Mouse (Mus musculus): Measurements from ENCODE around the gene Rrn3. TPM values are rescaled to one million over a fixed set of nuclear protein-coding genes. Genes with fewer than 3 reads are reported as not detected.
"Not testable (repeated sequence)": the region's sequence is repeated elsewhere in the genome, so short reads cannot be mapped to it uniquely, and the experiment has no call there.

Gene Rrn3
- polyA plus RNA-seq, 1 experiment from 2014 or later = 57.7 TPM

- not testable (repeated sequence) for H3K9ac ChIP-seq (replicated peaks; ENCODE audit: low read depth, low read length); H3K9me3 ChIP-seq (ENCODE audit: control insufficient read depth, low read depth, low read length); H3K4me1 ChIP-seq (ENCODE audit: control insufficient read depth, insufficient read depth, low read length); ATAC-seq (ENCODE audit: insufficient number of reproducible peaks, insufficient read depth, low FRiP score, low read depth); H3K4me3 ChIP-seq (ENCODE audit: low read depth, low read length); H3K27ac ChIP-seq (ENCODE audit: low read length); H3K27me3 ChIP-seq (ENCODE audit: control insufficient read depth, insufficient read depth, low read length); H3K36me3 ChIP-seq (ENCODE audit: control insufficient read depth, insufficient read depth, low read length); H3K4me2 ChIP-seq (replicated peaks; ENCODE audit: low read depth, low read length)
- WGBS = 27% methylated on average over 10 of the region's 10 CpGs
Measured at GRCm38 (mm10) chr16:13748813-13749212, 31.7 kb upstream of the Rrn3 start.

GRCm38 (mm10) chr16:13749306-13749705 lies 31.2 kb upstream of the Rrn3 start:
- Histone ChIP-seq H3K9me3 (ENCODE audit: control insufficient read depth, low read depth, low read length) (no peaks in the 10 kb centered on the region), H3K4me2 (replicated peaks; ENCODE audit: low read depth, low read length) (no peak overlapping the region), H3K4me3 (ENCODE audit: low read depth, low read length) (no peak overlapping the region), H3K36me3 (ENCODE audit: control insufficient read depth, insufficient read depth, low read length) (no peaks in the 10 kb centered on the region), H3K27ac (ENCODE audit: low read length) (no peak overlapping the region), H3K9ac (replicated peaks; ENCODE audit: low read depth, low read length) (no peak overlapping the region), H3K4me1 (ENCODE audit: control insufficient read depth, insufficient read depth, low read length) (no peaks in the 10 kb centered on the region), H3K27me3 (ENCODE audit: control insufficient read depth, insufficient read depth, low read length) (no peaks in the 10 kb centered on the region)
- no peak for ATAC-seq (ENCODE audit: insufficient number of reproducible peaks, insufficient read depth, low FRiP score, low read depth)
- 64% methylated on average over 5 of the region's 5 CpGs for WGBS

GRCm38 (mm10) chr16:13749981-13750380 lies 30.5 kb upstream of the Rrn3 start:
- no peaks in the 10 kb centered on the region for H3K9me3 ChIP-seq (ENCODE audit: control insufficient read depth, low read depth, low read length)
- no peak for ATAC-seq (ENCODE audit: insufficient number of reproducible peaks, insufficient read depth, low FRiP score, low read depth)
- H3K27ac ChIP-seq (ENCODE audit: low read length) = no peak overlapping the region
- 63% methylated on average over 3 of the region's 3 CpGs for WGBS
- H3K9ac ChIP-seq (replicated peaks; ENCODE audit: low read depth, low read length) = no peak overlapping the region
- H3K36me3 ChIP-seq (ENCODE audit: control insufficient read depth, insufficient read depth, low read length) = no peaks in the 10 kb centered on the region
- H3K4me3 ChIP-seq (ENCODE audit: low read depth, low read length) = no peak overlapping the region
- H3K4me1 ChIP-seq (ENCODE audit: control insufficient read depth, insufficient read depth, low read length) = no peaks in the 10 kb centered on the region; the same call in 1 of the 2 replicates
- no peak overlapping the region for H3K4me2 ChIP-seq (replicated peaks; ENCODE audit: low read depth, low read length)
- H3K27me3 ChIP-seq (ENCODE audit: control insufficient read depth, insufficient read depth, low read length) = no peaks in the 10 kb centered on the region

GRCm38 (mm10) chr16:13750626-13751025 lies 29.9 kb upstream of the Rrn3 start:
- Histone ChIP-seq H3K9me3 (ENCODE audit: control insufficient read depth, low read depth, low read length) (no peaks in the 10 kb centered on the region), H3K4me3 (ENCODE audit: low read depth, low read length) (no peak overlapping the region), H3K4me2 (replicated peaks; ENCODE audit: low read depth, low read length) (no peak overlapping the region), H3K27me3 (ENCODE audit: control insufficient read depth, insufficient read depth, low read length) (no peaks in the 10 kb centered on the region), H3K9ac (replicated peaks; ENCODE audit: low read depth, low read length) (no peak overlapping the region), H3K4me1 (ENCODE audit: control insufficient read depth, insufficient read depth, low read length) (no peaks in the 10 kb centered on the region; the same call in 1 of the 2 replicates), H3K36me3 (ENCODE audit: control insufficient read depth, insufficient read depth, low read length) (no peaks in the 10 kb centered on the region), H3K27ac (ENCODE audit: low read length) (no peak overlapping the region)
- WGBS = 90% methylated on average over 13 of the region's 13 CpGs
- no peak for ATAC-seq (ENCODE audit: insufficient number of reproducible peaks, insufficient read depth, low FRiP score, low read depth)

- Histone ChIP-seq H3K4me1 (ENCODE audit: control insufficient read depth, insufficient read depth, low read length) (no peaks in the 10 kb centered on the region; the same call in 1 of the 2 replicates), H3K36me3 (ENCODE audit: control insufficient read depth, insufficient read depth, low read length) (no peaks in the 10 kb centered on the region), H3K9me3 (ENCODE audit: control insufficient read depth, low read depth, low read length) (no peaks in the 10 kb centered on the region), H3K27me3 (ENCODE audit: control insufficient read depth, insufficient read depth, low read length) (no peaks in the 10 kb centered on the region), H3K4me3 (ENCODE audit: low read depth, low read length) (peak overlapping the region; percentile 54), H3K4me2 (replicated peaks; ENCODE audit: low read depth, low read length) (peak overlapping the region; percentile 94), H3K9ac (replicated peaks; ENCODE audit: low read depth, low read length) (no peak overlapping the region), H3K27ac (ENCODE audit: low read length) (no peak overlapping the region)
- 66% methylated on average over 8 of the region's 8 CpGs for whole genome bisulfite sequencing
- no peak for ATAC-seq (ENCODE audit: insufficient number of reproducible peaks, insufficient read depth, low FRiP score, low read depth)
Measured at GRCm38 (mm10) chr16:13753986-13754385, 26.5 kb upstream of the Rrn3 start.

GRCm38 (mm10) chr16:13754400-13755190 lies 25.9 kb upstream of the Rrn3 start:
- ATAC-seq (ENCODE audit: insufficient number of reproducible peaks, insufficient read depth, low FRiP score, low read depth) = peak; percentile 97
- Histone ChIP-seq H3K27ac (ENCODE audit: low read length) (no peak overlapping the region), H3K9me3 (ENCODE audit: control insufficient read depth, low read depth, low read length) (no peaks in the 10 kb centered on the region), H3K27me3 (ENCODE audit: control insufficient read depth, insufficient read depth, low read length) (no peaks in the 10 kb centered on the region), H3K4me1 (ENCODE audit: control insufficient read depth, insufficient read depth, low read length) (no peaks in the 10 kb centered on the region; the same call in 1 of the 2 replicates), H3K9ac (replicated peaks; ENCODE audit: low read depth, low read length) (peak overlapping the region; percentile 37; the same call in 1 of the 2 replicates), H3K4me2 (replicated peaks; ENCODE audit: low read depth, low read length) (peak overlapping the region; percentile 94), H3K36me3 (ENCODE audit: control insufficient read depth, insufficient read depth, low read length) (no peaks in the 10 kb centered on the region), H3K4me3 (ENCODE audit: low read depth, low read length) (peak overlapping the region; percentile 54)
- under 1% methylated on average over 65 of the region's 65 CpGs for WGBS

- no peaks in the 10 kb centered on the region for H3K27me3 ChIP-seq (ENCODE audit: control insufficient read depth, insufficient read depth, low read length)
- H3K4me1 ChIP-seq (ENCODE audit: control insufficient read depth, insufficient read depth, low read length) = no peaks in the 10 kb centered on the region; the same call in 1 of the 2 replicates
- ATAC-seq (ENCODE audit: insufficient number of reproducible peaks, insufficient read depth, low FRiP score, low read depth) = no peak
- H3K9me3 ChIP-seq (ENCODE audit: control insufficient read depth, low read depth, low read length) = no peaks in the 10 kb centered on the region
- no peak overlapping the region for H3K4me2 ChIP-seq (replicated peaks; ENCODE audit: low read depth, low read length)
- H3K36me3 ChIP-seq (ENCODE audit: control insufficient read depth, insufficient read depth, low read length) = no peaks in the 10 kb centered on the region
- no peak overlapping the region for H3K9ac ChIP-seq (replicated peaks; ENCODE audit: low read depth, low read length)
- 97% methylated on average over 2 of the region's 2 CpGs for WGBS
- no peak overlapping the region for H3K27ac ChIP-seq (ENCODE audit: low read length)
- H3K4me3 ChIP-seq (ENCODE audit: low read depth, low read length) = no peak overlapping the region
Measured at GRCm38 (mm10) chr16:13757823-13758222, 22.7 kb upstream of the Rrn3 start.

GRCm38 (mm10) chr16:13762807-13763206 lies 17.7 kb upstream of the Rrn3 start:
- H3K27me3 ChIP-seq (ENCODE audit: control insufficient read depth, insufficient read depth, low read length); H3K4me2 ChIP-seq (replicated peaks; ENCODE audit: low read depth, low read length); H3K9ac ChIP-seq (replicated peaks; ENCODE audit: low read depth, low read length); H3K4me1 ChIP-seq (ENCODE audit: control insufficient read depth, insufficient read depth, low read length); ATAC-seq (ENCODE audit: insufficient number of reproducible peaks, insufficient read depth, low FRiP score, low read depth); H3K9me3 ChIP-seq (ENCODE audit: control insufficient read depth, low read depth, low read length); H3K27ac ChIP-seq (ENCODE audit: low read length); H3K4me3 ChIP-seq (ENCODE audit: low read depth, low read length); H3K36me3 ChIP-seq (ENCODE audit: control insufficient read depth, insufficient read depth, low read length): not testable (repeated sequence)
- WGBS = 86% methylated on average over 1 of the region's 1 CpGs

GRCm38 (mm10) chr16:13764519-13764918 lies 16.0 kb upstream of the Rrn3 start:
- no peaks in the 10 kb centered on the region for H3K4me1 ChIP-seq (ENCODE audit: control insufficient read depth, insufficient read depth, low read length)
- no peak overlapping the region for H3K4me3 ChIP-seq (ENCODE audit: low read depth, low read length)
- no peaks in the 10 kb centered on the region for H3K36me3 ChIP-seq (ENCODE audit: control insufficient read depth, insufficient read depth, low read length)
- H3K4me2 ChIP-seq (replicated peaks; ENCODE audit: low read depth, low read length) = no peak overlapping the region
- no peaks in the 10 kb centered on the region for H3K27me3 ChIP-seq (ENCODE audit: control insufficient read depth, insufficient read depth, low read length)
- H3K9me3 ChIP-seq (ENCODE audit: control insufficient read depth, low read depth, low read length) = no peaks in the 10 kb centered on the region
- H3K27ac ChIP-seq (ENCODE audit: low read length) = no peak overlapping the region
- no peak overlapping the region for H3K9ac ChIP-seq (replicated peaks; ENCODE audit: low read depth, low read length)
- no peak for ATAC-seq (ENCODE audit: insufficient number of reproducible peaks, insufficient read depth, low FRiP score, low read depth)
- WGBS = 75% methylated on average over 3 of the region's 3 CpGs

All from stomach, embryonic 14.5 days (tissue).